Mouse (Mus musculus) layer of hippocampus, adult 2 months (tissue): ENCODE data around the gene Gm2a. TPM values are rescaled to one million over a fixed set of nuclear protein-coding genes. Genes with fewer than 3 reads are reported as not detected.
"Not testable (repeated sequence)": the region's sequence is repeated elsewhere in the genome, so short reads cannot be mapped to it uniquely, and the experiment has no call there.

Source experiments
- DNase-seq, 2 experiments: peaks; one replicate each; pipeline ENCODE4 v3.0.0; 2022; ENCODE audit warnings: low spot score in 2 of 2
- H3K27ac ChIP-seq: fragments of 200-600 bp; 2 replicates; pipeline ENCODE4 v1.8.1; 2022
- H3K4me3 ChIP-seq: fragments of 200-600 bp; 2 replicates; pipeline ENCODE4 v1.8.1; 2022; ENCODE audit warnings: mild to moderate bottlenecking
- CTCF ChIP-seq: fragments of 200-600 bp; conservative IDR thresholded peaks from 2 replicates; pipeline ENCODE4 v1.8.1; 2022; ENCODE audit warnings: antibody characterized with exemption, mild to moderate bottlenecking, moderate library complexity
- total RNA-seq, 2 experiments: library from RNA; stranded (reverse); gene quantifications; 2 replicates each; pipeline ENCODE4 v1.2.3; 2021

Gene Gm2a
- total RNA-seq, 2 experiments from 2014 or later: 29.9 to 30.8 TPM

DNA sequence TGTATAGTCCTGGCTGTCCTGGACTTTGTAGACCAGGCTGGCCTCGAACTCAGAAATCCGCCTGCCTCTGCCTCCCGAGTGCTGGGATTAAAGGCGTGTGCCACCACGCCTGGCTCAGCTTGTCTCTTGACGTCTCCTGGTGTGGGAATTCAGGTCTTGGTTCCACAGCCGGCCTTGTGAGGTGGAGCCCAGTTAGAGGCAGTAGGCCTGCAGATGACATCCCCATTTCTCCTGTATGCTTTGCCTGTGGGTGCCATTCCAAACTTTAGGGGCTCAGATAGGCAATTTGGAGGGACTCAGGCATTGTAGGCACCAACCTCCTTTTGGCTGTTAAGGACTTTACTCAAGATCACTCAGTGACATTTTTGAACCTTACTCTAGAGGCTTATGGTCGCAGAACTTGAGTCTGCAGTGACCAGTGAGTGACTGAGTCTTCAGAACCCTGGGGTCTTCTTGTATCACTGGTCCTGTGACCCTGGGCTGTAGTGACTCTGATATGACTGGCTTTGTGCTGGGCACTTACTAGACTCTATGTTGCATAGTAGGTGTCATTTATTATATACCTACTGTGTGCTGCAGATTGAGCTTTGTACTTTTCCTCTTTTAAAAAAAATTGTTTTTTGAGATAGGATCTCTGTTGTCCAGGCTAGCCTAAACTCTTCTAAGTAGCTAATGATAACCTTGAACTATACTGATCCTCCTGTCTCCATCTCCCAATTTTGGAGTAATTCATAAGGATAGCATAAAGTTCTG is 1.3 kb downstream of the Gm2a start:
- Histone ChIP-seq H3K4me3 (peak overlapping the region; percentile 63; the same call in 1 of the 2 replicates), H3K27ac (no peak overlapping the region)
- no peak for TF ChIP-seq CTCF
- no peak for DNase-seq

DNA sequence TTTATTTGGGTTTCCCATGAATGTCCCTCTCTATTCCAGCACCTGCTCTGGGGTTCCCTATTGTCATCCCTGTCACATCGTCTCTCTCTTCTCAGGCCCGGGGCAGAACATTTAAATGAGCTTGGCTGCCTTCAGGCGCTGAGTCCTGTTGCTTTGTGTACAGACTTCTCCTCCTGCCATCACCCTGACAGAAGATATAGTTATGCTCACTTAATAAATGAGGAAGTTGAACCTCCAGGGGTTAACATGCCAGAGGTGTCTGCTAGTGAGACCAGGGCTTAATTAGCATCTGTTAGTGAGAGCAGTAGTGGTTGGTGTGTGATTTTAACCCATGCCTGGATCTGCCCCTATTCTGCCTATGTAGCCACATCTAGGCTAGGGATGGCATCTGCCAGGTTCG is 2.0 kb downstream of the Gm2a start:
- DNase-seq: no peak
- Histone ChIP-seq H3K27ac (no peak overlapping the region), H3K4me3 (no peak overlapping the region)
- TF ChIP-seq CTCF: no peak

GRCm38 (mm10) chr11:55102015-55102414 is 4.1 kb downstream of the Gm2a start:
- Histone ChIP-seq H3K4me3 (no peak overlapping the region), H3K27ac (no peak overlapping the region)
- TF ChIP-seq CTCF: no peak
- DNase-seq: no peak

DNA sequence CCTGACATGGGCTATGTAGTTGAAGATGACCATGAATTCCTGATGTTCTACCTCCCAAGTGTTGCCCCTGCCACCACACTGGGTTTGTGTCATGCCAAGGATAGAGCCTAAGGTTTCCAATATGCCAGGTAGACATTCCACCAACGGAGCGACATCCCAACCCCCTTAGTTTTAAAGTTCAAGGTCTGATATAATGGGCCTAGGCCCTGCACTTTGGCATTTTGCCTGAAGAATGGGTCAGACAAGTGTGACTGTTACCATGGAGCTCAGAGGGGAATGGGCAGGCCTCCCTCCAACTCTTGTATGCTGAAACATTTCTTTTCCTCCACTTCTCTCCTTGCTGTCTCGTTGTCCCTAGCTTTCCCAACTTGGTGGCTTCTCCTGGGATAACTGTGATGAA is 5.3 kb downstream of the Gm2a start:
- DNase-seq: no peak
- no peak overlapping the region for H3K4me3 ChIP-seq
- TF ChIP-seq CTCF: no peak
- H3K27ac ChIP-seq: no peak overlapping the region

GRCm38 (mm10) chr11:55105389-55105788 is 7.5 kb downstream of the Gm2a start:
- DNase-seq: no peak
- TF ChIP-seq CTCF: no peak
- no peak overlapping the region for H3K4me3 ChIP-seq
- no peak overlapping the region for H3K27ac ChIP-seq

- no peak for DNase-seq
- H3K4me3 ChIP-seq: no peak overlapping the region
- TF ChIP-seq CTCF: no peak
- H3K27ac ChIP-seq: no peak overlapping the region
Measured at GRCm38 (mm10) chr11:55106636-55107035, 8.7 kb downstream of the Gm2a start.

DNA sequence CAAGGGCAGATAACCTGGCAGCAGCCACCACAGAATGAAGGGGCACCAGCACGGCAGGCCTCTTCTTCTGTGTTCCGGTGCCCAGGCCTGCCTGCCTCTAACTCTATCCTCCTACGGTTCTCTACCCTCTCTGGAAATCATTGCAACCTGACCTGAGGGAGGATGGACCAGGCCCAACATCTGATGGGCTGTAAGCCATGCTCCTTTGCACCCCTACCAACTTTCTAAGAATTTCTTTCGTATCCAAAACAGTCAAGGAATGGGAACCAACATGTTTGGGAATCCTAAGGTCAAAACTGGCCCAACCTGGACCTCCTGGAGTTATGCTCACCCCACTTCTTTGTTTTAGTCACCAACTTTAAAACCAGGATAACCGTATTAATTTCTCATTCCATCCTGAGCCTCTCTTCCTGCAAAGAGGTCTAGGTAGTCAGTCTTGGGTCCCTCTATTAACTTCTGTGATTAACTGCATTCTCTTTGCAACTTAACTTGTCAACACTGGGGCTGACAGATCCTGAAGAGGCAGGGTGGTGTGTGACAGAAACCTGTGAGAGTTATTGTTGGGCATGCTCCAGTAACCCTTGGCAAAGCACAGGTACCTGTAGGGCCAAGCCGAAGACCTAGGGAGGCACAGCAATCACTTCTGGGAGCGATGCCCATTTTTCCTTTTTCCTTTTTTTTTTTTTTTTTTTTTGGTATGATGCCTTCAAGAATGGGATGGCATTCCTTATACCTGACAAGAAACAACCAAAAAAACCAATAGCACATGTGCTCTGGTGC is 11.8 kb downstream of the Gm2a start:
- Histone ChIP-seq H3K27ac (no peak overlapping the region), H3K4me3 (no peak overlapping the region)
- DNase-seq: no peak
- TF ChIP-seq CTCF: no peak

GRCm38 (mm10) chr11:55110566-55111169 is 12.8 kb downstream of the Gm2a start:
- no peak for DNase-seq
- Histone ChIP-seq H3K4me3 (no peak overlapping the region), H3K27ac (no peak overlapping the region)
- TF ChIP-seq CTCF: no peak

- peak in 1 of 2 experiments; percentile 7 for DNase-seq
- Histone ChIP-seq H3K27ac (no peak overlapping the region), H3K4me3 (no peak overlapping the region)
- TF ChIP-seq CTCF: no peak
Measured at GRCm38 (mm10) chr11:55113209-55113860, 15.4 kb downstream of the Gm2a start.

- H3K4me3 ChIP-seq, H3K27ac ChIP-seq, DNase-seq: not testable (repeated sequence)
Measured at GRCm38 (mm10) chr11:55113861-55114250, 15.9 kb downstream of the Gm2a start.

DNA sequence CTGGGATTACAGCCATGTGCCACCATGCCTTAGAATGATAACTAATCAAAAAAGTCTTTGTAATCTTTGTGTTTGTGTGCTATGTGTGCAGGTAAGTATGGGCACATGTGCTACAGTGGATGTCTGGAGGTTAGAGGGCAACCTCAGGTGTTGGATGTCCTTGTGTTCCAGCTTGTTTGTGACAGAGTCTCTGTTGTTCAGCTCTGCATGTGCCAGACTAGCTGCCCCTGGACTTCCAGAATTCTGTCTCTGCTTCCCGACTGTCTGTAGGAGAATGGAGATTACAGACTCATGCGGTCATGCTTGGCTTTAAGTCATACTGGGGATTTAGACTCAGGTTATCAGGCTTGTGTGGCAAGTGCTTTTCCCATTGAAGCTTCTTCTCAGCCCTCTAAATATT is 16.4 kb downstream of the Gm2a start:
- Histone ChIP-seq H3K27ac (no peak overlapping the region), H3K4me3 (no peak overlapping the region)
- DNase-seq: no peak
- TF ChIP-seq CTCF: no peak

DNA sequence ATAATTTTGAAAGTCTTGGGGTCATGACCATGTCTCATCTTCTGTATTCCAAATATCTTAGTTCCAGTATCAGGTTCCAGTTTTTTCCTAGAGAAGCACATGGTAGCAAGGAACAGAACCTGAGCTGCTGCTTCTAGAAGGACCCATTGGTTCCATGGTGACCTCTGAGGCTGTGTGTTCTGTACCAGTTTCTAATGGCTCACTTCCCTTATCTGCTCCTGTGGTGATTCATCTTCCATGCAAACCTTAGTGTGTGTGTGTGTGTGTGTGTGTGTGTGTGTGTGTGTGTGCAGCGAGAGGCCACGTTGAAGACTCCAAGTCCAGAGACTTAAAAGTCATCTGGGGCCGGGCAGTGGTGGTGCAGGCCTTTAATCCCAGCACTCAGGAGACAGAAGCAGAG is 18.1 kb downstream of the Gm2a start:
- TF ChIP-seq CTCF: no peak
- Histone ChIP-seq H3K27ac (no peak overlapping the region), H3K4me3 (no peak overlapping the region)
- no peak for DNase-seq

DNA sequence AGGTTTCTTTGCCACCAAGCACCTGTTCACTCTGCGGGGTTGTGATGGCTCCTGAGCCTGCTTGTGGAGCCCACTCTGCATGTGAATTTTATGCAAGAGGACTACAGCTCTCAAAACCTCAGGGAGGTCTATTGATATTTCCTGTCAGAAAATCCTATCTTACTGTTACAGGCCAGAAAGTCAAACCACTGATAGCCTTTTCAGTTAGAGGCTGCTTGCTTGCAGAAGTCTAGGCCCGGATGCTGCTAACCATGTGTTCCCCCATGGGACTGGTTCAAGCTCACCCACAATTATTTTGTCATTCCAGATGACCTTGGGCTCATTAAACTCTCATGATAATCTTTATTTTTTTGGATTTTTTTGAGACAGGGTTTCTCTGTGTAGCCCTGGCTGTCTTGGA is 19.1 kb downstream of the Gm2a start:
- no peak for TF ChIP-seq CTCF
- H3K4me3 ChIP-seq: no peak overlapping the region
- H3K27ac ChIP-seq: no peak overlapping the region
- DNase-seq: no peak
